Mouse (Mus musculus) heart, adult 9 months (tissue): Measurements from ENCODE around the gene Clstn2.

ENCODE experiments used
- DNase-seq, 2 experiments: peaks; one replicate each; pipeline ENCODE4 v3.0.0; 2022; ENCODE audit warnings: low spot score in 2 of 2

The Clstn2 gene

DNA sequence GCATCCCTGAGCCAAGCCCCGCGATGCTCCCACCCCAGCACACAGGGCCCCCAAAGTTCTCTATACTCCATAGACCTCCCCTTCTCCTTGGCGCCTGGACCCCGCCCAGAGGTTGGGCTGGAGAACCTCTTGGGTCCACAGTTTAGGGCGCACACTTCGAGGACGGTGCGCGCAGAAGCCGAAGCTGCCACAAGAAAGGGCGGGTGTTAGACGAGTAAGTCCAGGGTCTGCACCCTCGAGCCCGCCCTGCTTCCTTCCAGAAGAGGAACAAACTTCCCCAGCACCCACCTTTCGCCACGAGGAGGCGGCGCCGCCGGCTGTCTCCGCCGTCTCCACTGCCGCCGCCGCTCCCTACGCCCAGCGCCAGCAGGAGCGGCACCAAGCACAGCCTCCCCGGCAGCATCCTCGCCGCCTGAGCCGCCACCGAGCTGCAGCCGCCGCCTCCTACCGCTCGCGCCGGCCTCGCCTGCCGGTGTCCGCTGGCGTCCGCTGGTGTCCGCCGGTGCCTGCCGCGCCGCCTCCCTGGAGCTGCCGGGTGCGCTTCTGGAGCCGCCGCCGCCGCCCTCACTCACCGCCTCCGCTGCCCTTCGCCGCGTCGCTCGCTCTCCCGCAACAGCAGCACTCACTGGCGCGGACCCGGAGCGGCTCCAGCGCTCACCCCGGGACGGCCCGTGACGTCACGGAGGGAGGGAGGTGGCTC lies at the start of gene Clstn2:
Clstn2 (minus strand) TSS at position 609 of the 700 bp plus-strand sequence.
- peak in 1 of 2 experiments; percentile 4 for DNase-seq

GRCm38 (mm10) chr9:98067767-98068166 lies 34.8 kb upstream of the Clstn2 start:
- peak in 1 of 2 experiments; percentile 8 for DNase-seq

GRCm38 (mm10) chr9:98061646-98062045 lies 28.7 kb upstream of the Clstn2 start:
- DNase-seq, result no peak

- no peak for DNase-seq
Measured at GRCm38 (mm10) chr9:98057291-98057690, 24.3 kb upstream of the Clstn2 start.

- no peak for DNase-seq
Measured at GRCm38 (mm10) chr9:98051343-98051742, 18.4 kb upstream of the Clstn2 start.

DNA sequence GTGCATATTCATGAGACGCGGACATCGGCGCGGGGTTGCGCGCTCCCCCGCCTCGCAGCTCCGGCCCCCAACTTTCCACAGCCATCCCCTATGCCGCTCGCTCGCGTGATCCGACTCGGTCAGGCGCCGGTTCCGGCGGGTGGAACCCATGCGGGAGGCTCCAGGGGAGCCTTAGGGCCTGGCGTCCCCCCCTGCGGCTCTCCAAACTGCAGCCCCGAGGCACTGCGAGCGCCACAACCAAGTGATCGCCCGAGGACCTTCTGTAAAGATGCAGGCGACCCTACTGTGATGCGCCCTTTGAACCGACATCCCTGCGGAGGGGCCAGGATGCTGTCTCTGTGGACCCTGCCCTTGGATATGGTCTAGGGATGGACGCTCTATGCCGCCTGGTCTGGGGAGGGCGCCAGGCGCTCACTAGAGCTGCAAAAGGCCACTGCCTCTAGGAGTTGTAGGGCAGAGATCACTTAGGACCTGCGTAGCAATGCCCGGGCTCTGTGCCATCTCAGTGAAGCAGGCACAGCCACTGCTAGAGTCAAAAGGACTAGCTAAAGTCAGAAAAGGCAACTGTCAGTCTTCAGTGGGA lies 383 bp upstream of the Clstn2 start:
- no peak for DNase-seq

DNA sequence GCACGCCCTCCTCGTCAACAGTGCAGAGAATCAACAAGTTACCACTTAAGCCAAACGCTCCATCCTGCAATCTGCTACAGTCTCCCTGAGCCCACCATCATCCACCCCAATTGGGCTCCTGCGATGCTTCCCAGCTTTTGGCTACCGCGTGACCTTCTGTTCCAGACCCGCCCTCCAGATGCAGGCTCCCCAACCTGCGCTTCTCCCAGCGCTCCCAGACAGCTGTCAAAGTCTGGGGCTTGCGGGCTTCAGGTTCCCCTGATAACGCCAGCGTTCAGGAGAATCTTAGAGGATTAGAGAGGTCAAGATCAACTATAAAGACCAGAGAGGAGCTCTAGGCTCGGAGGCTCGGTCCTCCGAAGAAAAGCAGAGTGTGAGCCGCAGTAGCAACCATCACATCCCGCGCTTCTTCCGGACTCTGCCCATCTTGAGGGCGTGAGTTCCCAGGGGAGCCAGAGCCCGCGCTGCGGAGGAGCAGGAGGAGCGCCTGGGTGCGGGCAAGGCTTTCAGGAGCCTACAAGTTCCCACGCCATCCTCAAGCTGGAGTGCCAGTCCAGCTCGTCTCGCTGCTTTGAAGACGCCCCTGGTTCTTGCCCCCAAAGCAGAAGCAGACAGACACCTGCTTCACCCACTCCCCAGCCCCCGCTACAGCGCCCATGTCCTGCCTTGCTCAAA lies 946 bp downstream of the Clstn2 start:
- no peak for DNase-seq

DNA sequence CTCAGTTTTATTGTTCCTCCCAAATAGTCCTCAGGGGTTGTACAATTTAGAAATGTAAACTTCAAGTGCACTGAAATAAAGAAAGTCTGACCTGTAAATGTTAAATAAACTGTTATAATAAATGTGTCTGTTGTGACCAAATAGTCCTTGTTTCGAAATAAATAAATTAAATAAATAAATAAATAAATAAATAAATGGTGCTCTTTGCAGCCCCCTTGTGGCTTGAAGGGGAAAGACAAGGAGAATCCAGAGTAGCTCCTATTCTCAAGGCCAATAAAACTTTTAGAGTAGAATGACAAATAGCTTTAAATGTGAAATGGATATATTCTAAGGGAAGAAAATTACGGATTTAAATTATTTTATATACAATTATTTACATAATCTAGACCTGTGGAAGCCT lies 2.3 kb downstream of the Clstn2 start:
- DNase-seq, result no peak

DNA sequence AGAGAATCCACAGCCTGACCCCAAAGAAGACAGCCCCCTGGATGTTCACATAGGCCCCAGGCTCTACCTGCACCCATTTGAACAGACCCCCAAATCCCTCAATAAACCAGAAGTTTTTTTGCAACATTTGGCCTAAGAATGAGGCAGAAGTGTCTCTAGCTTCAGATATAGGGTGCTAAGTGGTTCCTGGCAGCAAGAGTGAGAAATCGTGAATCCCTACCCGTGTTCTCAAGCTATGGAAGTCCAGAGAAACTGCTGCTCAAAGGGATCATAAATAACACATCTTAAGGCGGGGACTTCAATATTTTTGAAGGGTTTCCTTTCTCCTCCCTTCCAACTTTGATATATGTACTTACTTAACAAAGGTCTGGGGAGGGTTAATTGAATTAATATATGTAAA lies 7.4 kb downstream of the Clstn2 start:
- no peak for DNase-seq

DNA sequence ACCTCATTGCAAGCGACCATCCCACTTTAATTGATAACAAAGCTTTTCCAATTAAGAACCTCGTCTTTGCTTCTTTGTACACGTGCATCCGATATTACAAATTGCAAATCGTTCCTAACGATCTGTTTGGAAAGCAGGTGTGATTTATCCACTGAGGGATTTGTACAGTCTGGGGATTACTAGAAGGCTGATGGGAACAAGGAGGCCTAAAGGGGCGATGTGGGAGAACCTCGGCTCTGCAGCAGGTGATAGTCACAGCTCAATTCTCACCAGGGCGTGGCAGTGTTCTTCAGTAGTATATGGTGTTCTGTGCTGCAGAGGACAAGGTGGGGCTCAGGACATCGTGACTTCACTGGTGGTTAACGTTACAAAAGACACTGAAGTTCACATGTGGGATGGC lies 9.9 kb downstream of the Clstn2 start:
- DNase-seq, result no peak

DNA sequence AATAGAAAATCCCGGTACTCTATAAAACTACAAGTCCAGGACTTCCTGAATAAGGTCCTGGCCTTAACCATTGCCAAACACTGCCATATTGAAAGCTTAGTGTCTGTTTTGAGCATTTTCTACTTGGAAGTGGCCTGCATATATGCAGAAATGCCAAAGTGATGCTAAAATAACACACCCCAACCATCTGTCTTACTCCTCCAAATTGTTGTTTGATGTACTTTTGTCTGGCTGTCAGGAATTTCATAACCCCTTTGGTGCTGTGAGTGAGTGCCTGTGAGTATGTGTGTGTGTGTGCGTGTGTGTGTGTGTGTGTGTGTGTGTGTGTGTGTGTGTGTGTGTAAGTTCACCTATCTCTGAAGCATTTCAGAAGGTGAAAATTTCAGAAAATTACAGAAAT lies 13.1 kb downstream of the Clstn2 start:
- DNase-seq, result no peak

- peak in 1 of 2 experiments; percentile 19 for DNase-seq
Measured at GRCm38 (mm10) chr9:98018687-98019086, 14.3 kb downstream of the Clstn2 start.

DNA sequence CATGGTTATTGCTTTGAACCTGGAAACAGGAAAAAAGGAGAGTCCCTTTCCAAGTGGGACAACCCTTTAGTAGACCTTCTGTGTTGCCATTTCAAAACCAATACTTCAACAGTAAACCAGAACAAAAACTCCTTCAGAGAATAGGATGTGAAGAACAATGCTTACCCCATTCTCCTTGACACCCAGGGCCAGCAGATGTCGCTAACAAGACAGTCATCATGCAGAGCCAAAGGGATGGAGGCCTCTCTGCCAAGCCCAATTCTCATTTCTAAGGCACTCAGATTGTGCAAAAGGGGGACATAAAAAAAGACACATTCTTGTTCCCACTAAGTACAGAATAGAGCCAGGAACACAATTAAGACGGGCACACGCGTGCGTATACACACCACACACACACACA lies 16.4 kb downstream of the Clstn2 start:
- DNase-seq, result no peak

- DNase-seq, result no peak
Measured at GRCm38 (mm10) chr9:97996349-97996748, 36.6 kb downstream of the Clstn2 start.

GRCm38 (mm10) chr9:97995723-97996122 lies 37.3 kb downstream of the Clstn2 start:
- no peak for DNase-seq

- DNase-seq, result no peak
Measured at GRCm38 (mm10) chr9:97992131-97992530, 40.9 kb downstream of the Clstn2 start.

GRCm38 (mm10) chr9:97977339-97977738 lies 55.6 kb downstream of the Clstn2 start:
- no peak for DNase-seq

DNA sequence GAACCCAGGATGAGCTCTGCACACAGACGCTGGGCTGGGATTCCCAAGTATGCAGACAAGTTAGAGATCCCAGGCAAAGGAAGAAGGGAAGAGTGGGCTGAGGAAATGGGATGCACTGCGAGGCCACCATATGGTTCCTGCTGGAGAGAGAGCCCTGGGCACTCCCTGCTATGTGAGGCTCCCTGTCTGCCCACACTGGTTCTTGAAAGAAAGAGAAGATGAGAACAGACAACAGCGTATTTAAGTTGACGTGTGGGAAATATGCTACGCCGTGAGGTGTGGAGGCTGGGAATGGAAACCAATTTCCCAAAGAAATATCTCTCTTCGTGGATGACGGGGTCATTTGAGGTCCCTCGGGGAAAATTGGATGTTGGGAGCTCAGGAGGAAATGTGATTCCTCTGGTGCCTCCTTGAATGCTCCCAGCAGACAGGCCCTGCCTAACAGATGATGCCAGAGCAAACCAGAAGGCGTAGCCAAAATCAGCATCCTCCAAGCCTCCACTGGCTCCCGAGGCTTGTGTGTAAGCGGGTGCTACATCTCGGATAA lies 58.1 kb downstream of the Clstn2 start:
- DNase-seq, result no peak

DNA sequence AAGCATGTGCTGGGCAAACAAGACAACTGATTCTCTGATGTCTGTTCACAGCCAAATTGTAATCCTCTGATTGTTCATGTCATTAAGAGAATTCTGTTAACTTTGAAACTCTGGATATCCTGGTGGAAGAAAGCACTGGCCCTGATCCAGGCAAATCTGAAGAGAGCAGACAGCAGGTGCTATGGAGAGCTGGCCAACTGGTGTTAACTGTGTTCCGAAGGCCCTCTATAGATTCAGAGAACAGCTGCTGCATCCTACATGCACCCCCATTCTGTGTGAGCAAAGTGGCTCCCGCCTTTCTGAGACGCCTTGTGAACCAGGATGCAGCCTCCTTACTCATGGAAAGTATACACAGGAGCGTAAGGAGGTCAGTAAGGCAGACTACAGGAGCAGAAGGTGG lies 66.3 kb downstream of the Clstn2 start:
- no peak for DNase-seq

- no peak for DNase-seq
Measured at GRCm38 (mm10) chr9:97957508-97957907, 75.5 kb downstream of the Clstn2 start.

DNA sequence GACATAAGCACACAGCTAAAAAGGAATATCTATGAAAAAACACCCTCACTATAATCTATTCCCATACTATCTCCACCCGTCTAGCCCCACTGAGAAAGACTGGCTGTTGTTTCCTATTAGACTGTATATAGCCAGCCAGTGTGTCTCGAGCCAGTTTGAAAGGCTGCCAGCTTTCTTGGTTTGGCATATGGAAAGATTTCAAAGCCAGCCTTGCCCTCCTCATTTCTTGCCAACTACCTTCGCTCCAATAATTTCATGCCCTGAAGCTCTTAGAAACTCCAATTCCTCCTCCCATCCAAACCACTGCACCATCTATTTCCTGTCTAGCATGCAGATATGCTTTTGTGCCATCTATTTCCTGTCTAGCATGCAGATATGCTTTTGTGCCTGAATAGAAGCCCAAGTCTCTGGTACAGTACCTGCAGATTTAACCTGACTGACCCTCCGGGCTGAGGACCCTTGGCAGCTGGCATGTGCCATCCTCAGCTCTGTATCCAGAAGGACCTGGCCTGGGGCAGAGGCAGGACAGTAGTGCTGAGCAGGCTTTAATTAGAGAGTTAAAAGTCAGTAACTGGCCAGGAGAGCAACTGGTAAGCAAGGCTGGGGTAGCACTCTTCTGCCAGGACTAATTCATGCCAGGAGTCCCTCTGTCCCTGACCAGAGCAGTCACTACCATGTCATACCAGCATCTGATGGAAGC lies 76.4 kb downstream of the Clstn2 start:
- no peak for DNase-seq

GRCm38 (mm10) chr9:97953746-97954359 lies 79.1 kb downstream of the Clstn2 start:
- DNase-seq, result peak in 1 of 2 experiments; percentile 2
